Mouse (Mus musculus) erythroblast, embryonic 14.5 days (primary cell): ENCODE measurements around the gene Emc3.

Experiments used
- GATA1 ChIP-seq: IDR thresholded peaks from 2 replicates; pipeline ENCODE4 v1.6.1; 2012; ENCODE audit warnings: low read length, inconsistent platforms, mixed read lengths
- TAL1 ChIP-seq: IDR thresholded peaks from 3 replicates; pipeline ENCODE4 v1.6.1; 2012; ENCODE audit warnings: low read length, inconsistent platforms, mixed read lengths

DNA sequence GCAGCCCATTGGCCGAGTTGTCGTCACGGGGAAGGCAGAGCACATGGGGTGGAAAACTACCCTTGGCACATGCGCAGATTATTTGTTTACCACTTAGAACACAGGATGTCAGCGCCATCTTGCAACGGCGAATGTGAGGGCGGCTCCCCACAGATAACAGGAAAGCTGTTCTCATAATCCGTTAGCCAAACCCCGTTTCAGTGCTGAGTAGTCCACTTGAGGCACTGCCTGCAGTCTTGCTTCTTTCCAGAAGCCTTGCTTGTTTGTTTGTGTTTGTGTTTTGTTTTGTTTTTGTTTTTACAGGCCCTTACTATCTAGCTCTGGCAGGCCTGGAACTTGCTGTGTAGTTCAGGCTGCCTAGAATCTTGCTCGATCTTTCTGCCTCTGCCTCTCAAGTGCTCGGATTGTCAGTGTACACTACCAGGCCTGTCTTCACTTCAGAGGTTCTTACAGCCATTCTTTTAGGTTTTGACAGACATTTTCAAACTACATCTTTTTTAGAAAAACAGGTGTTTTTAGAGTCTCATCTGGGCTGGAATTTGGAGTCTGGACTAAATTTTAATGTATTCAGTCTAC is 12.5 kb upstream of the Emc3 start:
- no peak for TF ChIP-seq GATA1
- TF ChIP-seq TAL1: no peak
